Mouse (Mus musculus) midbrain, embryonic 12.5 days (tissue): ENCODE measurements at regions not wholly inside any gene's neighbourhood (a gene's known extent, or its start where the extent isn't known, plus 50 kb on each side); places are given as distances from the start of the nearest gene placed in this dataset.

Source experiments
- ATAC-seq: fragments of 200-750 bp; cut with Nextera tagmentation; 2 replicates; pipeline ENCODE4 v1.8.0; 2017; ENCODE audit warnings: low read depth, moderate TSS enrichment, moderate library complexity; ENCODE audit not compliant: low FRiP score
- H3K27ac ChIP-seq: fragments of 300-500 bp; sonication (generic); replicated peaks from 2 replicates; pipeline ENCODE4 v1.5.1; 2016; ENCODE audit warnings: mild to moderate bottlenecking
- H3K27me3 ChIP-seq: fragments of 300-500 bp; sonication (generic); 2 replicates; pipeline ENCODE4 v1.6.1; 2016; ENCODE audit warnings: mild to moderate bottlenecking
- H3K36me3 ChIP-seq: fragments of 300-500 bp; sonication (generic); 2 replicates; pipeline ENCODE4 v1.6.1; 2016
- H3K4me1 ChIP-seq: fragments of 300-500 bp; sonication (generic); 2 replicates; pipeline ENCODE4 v1.6.1; 2016
- H3K4me2 ChIP-seq: fragments of 300-500 bp; sonication (generic); replicated peaks from 2 replicates; pipeline ENCODE4 v1.6.1; 2016; ENCODE audit warnings: mild to moderate bottlenecking, moderate library complexity
- H3K4me3 ChIP-seq: fragments of 300-500 bp; sonication (generic); 2 replicates; pipeline ENCODE4 v1.5.1; 2016; ENCODE audit warnings: mild to moderate bottlenecking
- H3K9ac ChIP-seq: fragments of 300-500 bp; sonication (generic); replicated peaks from 2 replicates; pipeline ENCODE4 v1.6.1; 2016; ENCODE audit warnings: mild to moderate bottlenecking, moderate library complexity
- H3K9me3 ChIP-seq: fragments of 300-500 bp; sonication (generic); 2 replicates; pipeline ENCODE4 v1.6.1; 2016; ENCODE audit warnings: mild to moderate bottlenecking
- WGBS: fragments of 180-500 bp; shearing (Covaris S2); methylation state at CpG from one replicate; pipeline ENCODE4 v1.1.7; 2016; 5-methylcytosine and 5-hydroxymethylcytosine counted together

- no peak overlapping the region for H3K9ac ChIP-seq
- no peaks in the 10 kb centered on the region for H3K36me3 ChIP-seq
- 0 out of 2 replicates have a peak, but pooled peaks cover 4% of the 10 kb centered on the region for H3K4me1 ChIP-seq
- H3K27me3 ChIP-seq: no peaks in the 10 kb centered on the region
- H3K9me3 ChIP-seq: no peaks in the 10 kb centered on the region
- H3K4me2 ChIP-seq: no peak overlapping the region
- WGBS: 91% methylated on average over 8 of the region's 8 CpGs
- H3K27ac ChIP-seq: no peak overlapping the region
- no peak for ATAC-seq
- H3K4me3 ChIP-seq: no peak overlapping the region
These were observed 150.6 kb upstream of the Pgrmc2 start for GRCm38 (mm10) chr3:41233439-41233838.

- Histone ChIP-seq H3K9ac (no peak overlapping the region), H3K36me3 (no peaks in the 10 kb centered on the region), H3K27ac (no peak overlapping the region), H3K9me3 (no peaks in the 10 kb centered on the region), H3K4me3 (no peak overlapping the region), H3K4me2 (no peak overlapping the region), H3K27me3 (no peaks in the 10 kb centered on the region), H3K4me1 (peaks cover 4% of the 10 kb centered on the region; the same call in 1 of the 2 replicates)
- 90% methylated on average over 3 of the region's 3 CpGs for WGBS
- ATAC-seq: no peak
These were observed 148.1 kb upstream of the Pgrmc2 start for GRCm38 (mm10) chr3:41230961-41231377.

GRCm38 (mm10) chr3:41229493-41229892 lies 146.6 kb upstream of the Pgrmc2 start:
- Histone ChIP-seq H3K9ac (no peak overlapping the region), H3K27me3 (no peaks in the 10 kb centered on the region), H3K27ac (no peak overlapping the region), H3K4me1 (peaks cover 4% of the 10 kb centered on the region; the same call in 1 of the 2 replicates), H3K9me3 (no peaks in the 10 kb centered on the region), H3K36me3 (no peaks in the 10 kb centered on the region), H3K4me3 (no peak overlapping the region), H3K4me2 (no peak overlapping the region)
- 90% methylated on average over 2 of the region's 2 CpGs for WGBS
- ATAC-seq: no peak

GRCm38 (mm10) chr3:41228536-41228935 lies 145.7 kb upstream of the Pgrmc2 start:
- no peak overlapping the region for H3K4me2 ChIP-seq
- H3K9ac ChIP-seq: no peak overlapping the region
- peak; percentile 84; the same call in 1 of the 2 replicates for ATAC-seq
- H3K27ac ChIP-seq: no peak overlapping the region
- H3K36me3 ChIP-seq: no peaks in the 10 kb centered on the region
- 35% methylated on average over 7 of the region's 7 CpGs for WGBS
- no peaks in the 10 kb centered on the region for H3K9me3 ChIP-seq
- H3K4me3 ChIP-seq: no peak overlapping the region
- peaks cover 4% of the 10 kb centered on the region; the same call in 1 of the 2 replicates for H3K4me1 ChIP-seq
- H3K27me3 ChIP-seq: no peaks in the 10 kb centered on the region

- Histone ChIP-seq H3K27me3 (no peaks in the 10 kb centered on the region), H3K9me3 (no peaks in the 10 kb centered on the region), H3K36me3 (no peaks in the 10 kb centered on the region), H3K4me3 (no peak overlapping the region), H3K4me2 (no peak overlapping the region), H3K27ac (no peak overlapping the region), H3K4me1 (no peaks in the 10 kb centered on the region), H3K9ac (no peak overlapping the region)
- ATAC-seq: no peak
These were observed 137.9 kb upstream of the Pgrmc2 start for GRCm38 (mm10) chr3:41220746-41221145.

GRCm38 (mm10) chr3:41217770-41218169 lies 134.9 kb upstream of the Pgrmc2 start:
- WGBS: over 99% methylated on average over 3 of the region's 3 CpGs
- Histone ChIP-seq H3K4me3 (no peak overlapping the region), H3K9ac (no peak overlapping the region), H3K9me3 (no peaks in the 10 kb centered on the region), H3K27ac (no peak overlapping the region), H3K36me3 (no peaks in the 10 kb centered on the region), H3K27me3 (no peaks in the 10 kb centered on the region), H3K4me2 (no peak overlapping the region), H3K4me1 (no peaks in the 10 kb centered on the region)
- ATAC-seq: no peak

- ATAC-seq: no peak
- 85% methylated on average over 2 of the region's 2 CpGs for WGBS
- no peak overlapping the region for H3K9ac ChIP-seq
These were observed 130.7 kb upstream of the Pgrmc2 start for GRCm38 (mm10) chr3:41213533-41213932.

GRCm38 (mm10) chr3:41210333-41210732 lies 127.5 kb upstream of the Pgrmc2 start:
- ATAC-seq: no peak
- H3K9ac ChIP-seq: no peak overlapping the region
- H3K4me2 ChIP-seq: no peak overlapping the region
- WGBS: 76% methylated on average over 7 of the region's 7 CpGs
- H3K36me3 ChIP-seq: no peaks in the 10 kb centered on the region
- no peak overlapping the region for H3K4me3 ChIP-seq
- no peaks in the 10 kb centered on the region for H3K9me3 ChIP-seq
- H3K4me1 ChIP-seq: no peaks in the 10 kb centered on the region
- no peaks in the 10 kb centered on the region for H3K27me3 ChIP-seq
- no peak overlapping the region for H3K27ac ChIP-seq

More at GRCm38 (mm10) chr3:41213533-41213932, 130.7 kb upstream of the Pgrmc2 start:
- Histone ChIP-seq H3K4me3 (no peak overlapping the region), H3K9me3 (no peaks in the 10 kb centered on the region), H3K36me3 (no peaks in the 10 kb centered on the region), H3K4me1 (no peaks in the 10 kb centered on the region), H3K27me3 (no peaks in the 10 kb centered on the region), H3K27ac (no peak overlapping the region), H3K4me2 (no peak overlapping the region)

- Histone ChIP-seq H3K36me3 (no peaks in the 10 kb centered on the region), H3K4me2 (no peak overlapping the region), H3K9ac (no peak overlapping the region), H3K4me3 (no peak overlapping the region), H3K4me1 (no peaks in the 10 kb centered on the region), H3K27ac (no peak overlapping the region), H3K9me3 (no peaks in the 10 kb centered on the region), H3K27me3 (no peaks in the 10 kb centered on the region)
- no peak for ATAC-seq
- WGBS: 87% methylated on average over 13 of the region's 13 CpGs
These were observed 120.0 kb upstream of the Pgrmc2 start for GRCm38 (mm10) chr3:41202895-41203294.

- Histone ChIP-seq H3K4me3 (no peak overlapping the region), H3K9ac (no peak overlapping the region), H3K4me2 (no peak overlapping the region), H3K27me3 (no peaks in the 10 kb centered on the region), H3K4me1 (no peaks in the 10 kb centered on the region), H3K27ac (no peak overlapping the region), H3K9me3 (no peaks in the 10 kb centered on the region), H3K36me3 (no peaks in the 10 kb centered on the region)
- 38% methylated on average over 4 of the region's 4 CpGs for WGBS
- ATAC-seq: no peak
These were observed 118.9 kb upstream of the Pgrmc2 start for GRCm38 (mm10) chr3:41201782-41202181.

- ATAC-seq: no peak
- no peak overlapping the region for H3K4me2 ChIP-seq
- H3K4me1 ChIP-seq: peaks cover 5% of the 10 kb centered on the region; the same call in 1 of the 2 replicates
- no peaks in the 10 kb centered on the region for H3K9me3 ChIP-seq
- H3K27me3 ChIP-seq: no peaks in the 10 kb centered on the region
- H3K4me3 ChIP-seq: no peak overlapping the region
- no peaks in the 10 kb centered on the region for H3K36me3 ChIP-seq
- no peak overlapping the region for H3K27ac ChIP-seq
- H3K9ac ChIP-seq: no peak overlapping the region
- 91% methylated on average over 5 of the region's 5 CpGs for WGBS
These were observed 117.2 kb upstream of the Pgrmc2 start for GRCm38 (mm10) chr3:41200026-41200425.

- ATAC-seq: no peak
- WGBS: 83% methylated on average over 15 of the region's 15 CpGs
- H3K4me2 ChIP-seq: no peak overlapping the region
- no peak overlapping the region for H3K9ac ChIP-seq
- no peaks in the 10 kb centered on the region for H3K27me3 ChIP-seq
- no peak overlapping the region for H3K4me3 ChIP-seq
- H3K36me3 ChIP-seq: no peaks in the 10 kb centered on the region
- H3K4me1 ChIP-seq: peaks cover 12% of the 10 kb centered on the region; the same call in 1 of the 2 replicates
- no peak overlapping the region for H3K27ac ChIP-seq
- H3K9me3 ChIP-seq: no peaks in the 10 kb centered on the region
These were observed 115.5 kb upstream of the Pgrmc2 start for GRCm38 (mm10) chr3:41198216-41198976.
